Mouse (Mus musculus): ENCODE results near the gene Rabgap1l.

DNA sequence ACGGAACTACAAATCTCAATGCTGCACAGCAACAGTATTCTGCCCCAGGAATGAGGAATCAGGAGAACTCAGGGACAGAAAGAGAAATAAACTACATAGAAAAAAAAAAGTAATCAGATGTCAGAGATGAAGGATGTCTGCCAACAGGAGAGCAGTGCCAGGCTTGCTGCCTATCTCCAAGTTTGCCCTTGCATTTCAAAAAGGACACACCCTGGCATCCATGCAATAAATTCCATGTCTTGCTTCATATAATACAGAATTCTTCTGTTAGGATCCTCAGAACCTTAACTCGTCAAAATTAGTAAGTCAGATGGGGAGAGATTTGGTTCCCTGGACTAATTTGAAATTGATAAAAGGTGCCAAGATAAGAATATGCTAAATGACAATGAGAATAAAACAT is 492.3 kb downstream of the Rabgap1l start:
- TF ChIP-seq POLR2A (IDR thresholded peaks at IDR 0.05; ENCODE audit: borderline replicate concordance, low read depth, low read length), result no peak
- TF ChIP-seq CTCF (IDR thresholded peaks at IDR 0.05; ENCODE audit: low read depth, low read length), result no peak
